Mouse (Mus musculus) small intestine, adult 2 months (tissue): Measurements from ENCODE around the gene Shkbp1.

Source experiments
- CTCF ChIP-seq: fragments of 200-500 bp; IDR thresholded peaks from 2 replicates; pipeline ENCODE4 v1.5.1; 2012; ENCODE audit warnings: low read depth, mild to moderate bottlenecking, control low read depth, inconsistent platforms, low read length, moderate library complexity, mixed read lengths; ENCODE audit not compliant: insufficient replicate concordance, insufficient read length; ENCODE audit errors: extremely low read depth
- POLR2A ChIP-seq: fragments of 200-500 bp; IDR thresholded peaks from 2 replicates; pipeline ENCODE4 v1.6.1; 2012; ENCODE audit warnings: low read depth, mild to moderate bottlenecking, control low read depth, inconsistent platforms, low read length, moderate library complexity

DNA sequence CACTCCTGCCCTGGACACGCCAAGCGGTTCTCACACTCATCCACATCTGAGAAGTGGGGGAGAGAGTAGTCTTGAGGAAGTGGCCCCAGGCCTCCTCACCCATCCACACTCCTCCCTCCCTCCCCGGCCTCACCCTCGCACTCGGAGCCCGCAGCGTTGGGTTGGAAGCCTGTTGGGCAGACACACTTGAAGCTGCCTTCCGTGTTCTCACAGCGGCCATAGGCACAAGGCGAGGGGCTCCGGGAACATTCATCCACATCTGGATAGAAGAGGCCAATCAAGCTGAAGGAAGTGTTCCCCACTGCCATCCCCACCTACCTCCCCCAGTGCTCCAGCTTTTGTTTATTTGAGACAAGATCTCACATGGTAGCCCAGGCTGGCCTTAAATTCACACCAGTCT is 31.7 kb downstream of the Shkbp1 start:
- TF ChIP-seq POLR2A (no peak), CTCF (no peak)
